26 mouse cellular contexts compared by ENCODE assay signal in genomic region chr5:22572456-22572855, GRCm38 (mm10).
"Had no signal": no experiment of that assay in that cellular context is flagged by ENCODE, and none has a peak within 500 bp of the region (broad histone marks: within the 10 kb centered on the region; RNA-seq: fewer than 3 reads in every experiment).

No protein-coding gene starts in this region.

- H3K4me1 ChIP-seq: heart, embryonic 10.5 days; heart, embryonic 12.5 days; hindbrain, embryonic 10.5 days; hindbrain, embryonic 12.5 days; intestine, embryonic 15.5 days; limb, embryonic 10.5 days; limb, embryonic 12.5 days had no signal

- H3K9ac ChIP-seq: heart, embryonic 12.5 days; hindbrain, embryonic 12.5 days; hindbrain, embryonic 14.5 days; intestine, embryonic 15.5 days; limb, embryonic 12.5 days had no signal

- ATAC-seq: hindbrain, embryonic 16.5 days; inflammation-experienced regulatory T-cells, adult 6 months; intestine, embryonic 15.5 days; intestine, postnatal 0 days had no signal

- H3K27ac ChIP-seq: gastrocnemius, adult 2 months; heart, embryonic 10.5 days; hindbrain, embryonic 10.5 days; hindbrain, embryonic 12.5 days; hindbrain, embryonic 14.5 days; intestine, embryonic 15.5 days; layer of hippocampus, adult 2 months; left cerebral cortex, adult 2 months; limb, embryonic 10.5 days; limb, embryonic 12.5 days had no signal

- H3K9me3 ChIP-seq: heart, embryonic 10.5 days; heart, embryonic 12.5 days; hindbrain, embryonic 10.5 days; hindbrain, embryonic 12.5 days; intestine, embryonic 15.5 days; limb, embryonic 10.5 days; limb, embryonic 12.5 days had no signal

- H3K4me2 ChIP-seq: heart, embryonic 12.5 days; hindbrain, embryonic 12.5 days; hindbrain, embryonic 14.5 days; intestine, embryonic 15.5 days; limb, embryonic 12.5 days; liver, embryonic 11.5 days had no signal

- H3K36me3 ChIP-seq: heart, embryonic 10.5 days; heart, embryonic 12.5 days; hindbrain, embryonic 10.5 days; hindbrain, embryonic 12.5 days; intestine, embryonic 15.5 days; limb, embryonic 10.5 days; limb, embryonic 12.5 days had no signal

- H3K27me3 ChIP-seq: heart, embryonic 12.5 days; hindbrain, embryonic 12.5 days; intestine, embryonic 15.5 days; limb, embryonic 12.5 days had no signal

- H3K4me3 ChIP-seq: gastrocnemius, adult 2 months; heart, embryonic 10.5 days; heart, embryonic 12.5 days; hindbrain, embryonic 10.5 days; hindbrain, embryonic 12.5 days; intestine, embryonic 15.5 days; layer of hippocampus, adult 2 months; left cerebral cortex, adult 2 months; limb, embryonic 10.5 days; limb, embryonic 12.5 days had no signal

- DNase-seq: gastrocnemius, adult 2 months; gastrocnemius, postnatal 10 days; gastrocnemius, postnatal 25 days; heart, adult 18-20 months; heart, postnatal 10 days; heart, postnatal 4 days; kidney, adult 18-20 months; kidney, adult 8-10 months; kidney, postnatal 10 days; kidney, postnatal 25 days; kidney, postnatal 4 days; liver had no signal
